Mouse (Mus musculus) heart, embryonic 13.5 days (tissue): ENCODE data around the gene Cdh24. TPM values are rescaled to one million over a fixed set of nuclear protein-coding genes. Genes with fewer than 3 reads are reported as not detected.

Experiments used
- ATAC-seq: fragments of 200-750 bp; cut with Nextera tagmentation; 2 replicates; pipeline ENCODE4 v1.8.0; 2017; ENCODE audit warnings: moderate TSS enrichment; ENCODE audit not compliant: insufficient number of reproducible peaks, low FRiP score, low TSS enrichment; ENCODE audit errors: extremely low read depth
- H3K27ac ChIP-seq: fragments of 300-500 bp; sonication (generic); replicated peaks from 2 replicates; pipeline ENCODE4 v1.5.1; 2015; ENCODE audit warnings: moderate library complexity, mild to moderate bottlenecking, inconsistent platforms
- H3K27me3 ChIP-seq: fragments of 300-500 bp; sonication (generic); replicated peaks from 2 replicates; pipeline ENCODE4 v1.6.1; 2015; ENCODE audit warnings: mild to moderate bottlenecking, inconsistent platforms
- H3K36me3 ChIP-seq: fragments of 300-500 bp; sonication (generic); 2 replicates; pipeline ENCODE4 v1.6.1; 2015; ENCODE audit warnings: mild to moderate bottlenecking, inconsistent platforms
- H3K4me1 ChIP-seq: fragments of 300-500 bp; sonication (generic); 2 replicates; pipeline ENCODE4 v1.6.1; 2015; ENCODE audit warnings: inconsistent platforms
- H3K4me2 ChIP-seq: fragments of 300-500 bp; sonication (generic); 2 replicates; pipeline ENCODE4 v1.6.1; 2015; ENCODE audit warnings: inconsistent platforms, mild to moderate bottlenecking, moderate library complexity
- H3K4me3 ChIP-seq: fragments of 300-500 bp; sonication (generic); 2 replicates; pipeline ENCODE4 v1.5.1; 2015; ENCODE audit warnings: moderate library complexity, mild to moderate bottlenecking, inconsistent platforms
- H3K9ac ChIP-seq: fragments of 300-500 bp; sonication (generic); 2 replicates; pipeline ENCODE4 v1.6.1; 2015; ENCODE audit warnings: inconsistent platforms, mild to moderate bottlenecking, moderate library complexity
- H3K9me3 ChIP-seq: fragments of 300-500 bp; sonication (generic); 2 replicates; pipeline ENCODE4 v1.6.1; 2016; ENCODE audit warnings: inconsistent platforms
- WGBS: fragments of 180-500 bp; shearing (Covaris S2); methylation state at CpG from one replicate; pipeline ENCODE4 v1.1.7; 2015; ENCODE audit warnings: mixed read lengths; 5-methylcytosine and 5-hydroxymethylcytosine counted together
- polyA plus RNA-seq: library from polyadenylated mRNA; unstranded; fragments of >200 nt; fragmentation: Nextera tagmentation; extraction: Ambion mirVana; gene quantifications from 2 replicates; pipeline ENCODE4 v1.2.1, GENCODE M21; 2015

The Cdh24 gene
- polyA plus RNA-seq, 1 experiment from 2014 or later, result 1.7 TPM

- H3K4me2 ChIP-seq, result peak overlapping the region; percentile 99; the same call in 1 of the 2 replicates
- no peaks in the 10 kb centered on the region for H3K9me3 ChIP-seq
- peaks cover 68% of the 10 kb centered on the region for H3K36me3 ChIP-seq
- peaks cover 3% of the 10 kb centered on the region; the same call in 1 of the 2 replicates for H3K27me3 ChIP-seq
- 76% methylated on average over 25 of the region's 25 CpGs for WGBS
- no peak for ATAC-seq
- no peak overlapping the region for H3K4me3 ChIP-seq
- H3K9ac ChIP-seq, result no peak overlapping the region
- H3K4me1 ChIP-seq, result peaks cover 17% of the 10 kb centered on the region
- no peak overlapping the region for H3K27ac ChIP-seq
These were observed 1.2 kb upstream of the Cdh24 start for GRCm38 (mm10) chr14:54642224-54642944.

DNA sequence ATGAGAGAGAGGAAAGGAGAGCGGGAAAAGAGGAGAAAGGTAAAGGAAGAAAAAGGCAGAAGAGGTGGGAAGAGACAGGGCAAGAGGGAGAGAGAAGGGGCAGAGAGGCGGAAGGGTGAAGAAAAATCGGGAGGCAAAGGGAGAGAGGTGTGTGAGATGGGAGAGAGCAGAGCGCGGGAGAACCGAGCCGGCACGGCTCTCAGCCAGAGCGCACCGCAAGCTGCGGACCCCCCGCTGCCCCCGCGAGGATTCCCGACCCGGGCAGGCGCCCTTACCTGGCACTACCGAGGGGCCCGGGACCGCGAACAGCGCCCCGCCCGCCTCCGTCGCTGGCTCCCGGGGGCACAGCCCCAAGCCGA lies 239 bp downstream of the Cdh24 start, which contains the start of gene Gm17606:
Gene Gm17606 (plus strand): TSS at position 7 of the 359 bp plus-strand sequence.
- Histone ChIP-seq H3K27me3 (peaks cover 3% of the 10 kb centered on the region; the same call in 1 of the 2 replicates), H3K4me3 (peak within 1 kb of the TSS; percentile 81), H3K4me1 (peaks cover 17% of the 10 kb centered on the region), H3K27ac (peak within 1 kb of the TSS; percentile 78), H3K9me3 (no peaks in the 10 kb centered on the region), H3K4me2 (peak within 1 kb of the TSS; percentile 99), H3K9ac (peak within 1 kb of the TSS; percentile 92), H3K36me3 (peaks cover 68% of the 10 kb centered on the region)
- 3% methylated on average over 24 of the region's 28 CpGs for WGBS
- ATAC-seq, result no peak

DNA sequence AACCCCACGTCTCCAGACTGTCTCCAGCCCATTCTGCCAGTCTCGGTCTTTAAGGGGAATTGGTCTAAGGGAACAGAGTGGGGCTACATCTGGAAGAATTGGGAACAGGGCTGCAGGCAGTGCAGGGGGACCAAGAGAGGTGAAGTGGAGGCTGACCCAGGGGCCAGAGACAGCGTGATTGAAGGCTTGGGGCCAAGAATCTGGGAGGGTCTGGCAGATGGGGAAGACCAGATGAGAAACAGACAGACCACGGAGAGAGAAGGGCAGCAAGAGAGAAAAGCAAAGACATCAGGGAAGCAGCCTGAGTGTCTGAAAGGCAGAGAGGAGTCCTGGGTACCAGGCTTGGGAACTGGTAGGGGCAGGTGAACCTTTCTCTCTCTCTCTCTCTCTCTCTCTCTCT lies 1.0 kb downstream of the Cdh24 start:
- peaks cover 3% of the 10 kb centered on the region; the same call in 1 of the 2 replicates for H3K27me3 ChIP-seq
- no peak for ATAC-seq

GRCm38 (mm10) chr14:54638210-54638609 lies 3.0 kb downstream of the Cdh24 start:
- WGBS, result 71% methylated on average over 5 of the region's 5 CpGs
- H3K9ac ChIP-seq, result no peak overlapping the region
- H3K4me3 ChIP-seq, result no peak overlapping the region
- H3K4me2 ChIP-seq, result no peak overlapping the region
- H3K4me1 ChIP-seq, result peaks cover 13% of the 10 kb centered on the region
- H3K27me3 ChIP-seq, result peaks cover 3% of the 10 kb centered on the region; the same call in 1 of the 2 replicates
- H3K36me3 ChIP-seq, result peaks cover 60% of the 10 kb centered on the region
- ATAC-seq, result no peak
- H3K27ac ChIP-seq, result no peak overlapping the region
- no peaks in the 10 kb centered on the region for H3K9me3 ChIP-seq

More for the DNA sequence above, 1.0 kb downstream of the Cdh24 start:
- peaks cover 65% of the 10 kb centered on the region for H3K36me3 ChIP-seq
- H3K4me2 ChIP-seq, result peak overlapping the region; percentile 99
- WGBS, result 32% methylated on average over 4 of the region's 4 CpGs
- H3K9me3 ChIP-seq, result no peaks in the 10 kb centered on the region
- H3K4me1 ChIP-seq, result peaks cover 17% of the 10 kb centered on the region
- H3K9ac ChIP-seq, result peak overlapping the region; percentile 92
- H3K27ac ChIP-seq, result no peak overlapping the region
- H3K4me3 ChIP-seq, result peak overlapping the region; percentile 81

DNA sequence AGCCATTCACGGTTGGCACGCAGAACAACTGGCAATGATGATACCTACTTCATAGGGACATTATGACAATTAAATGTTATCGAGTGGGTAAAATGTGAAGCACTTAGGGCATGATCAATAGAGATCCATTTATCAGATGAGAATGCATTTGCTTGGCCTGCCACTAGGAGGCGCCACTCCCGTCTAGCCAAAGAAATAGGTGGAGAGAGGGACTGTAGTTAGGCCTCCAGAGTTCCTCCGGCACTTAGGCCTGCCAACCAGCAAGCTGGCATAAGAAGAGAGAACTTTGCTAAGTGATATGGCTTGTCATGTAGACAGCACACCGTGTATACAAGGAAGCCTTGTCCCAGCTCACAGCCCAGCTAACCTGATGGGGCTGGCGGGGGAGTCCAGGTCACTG lies 4.2 kb downstream of the Cdh24 start:
- 49% methylated on average over 8 of the region's 8 CpGs for WGBS

GRCm38 (mm10) chr14:54634182-54634581 lies 7.0 kb downstream of the Cdh24 start:
- Histone ChIP-seq H3K36me3 (peaks cover 73% of the 10 kb centered on the region), H3K4me1 (no peaks in the 10 kb centered on the region), H3K27ac (no peak overlapping the region), H3K9me3 (no peaks in the 10 kb centered on the region), H3K4me3 (no peak overlapping the region), H3K9ac (no peak overlapping the region), H3K27me3 (0 out of 2 replicates have a peak, but pooled peaks cover under 1% of the 10 kb centered on the region), H3K4me2 (no peak overlapping the region)
- WGBS, result 78% methylated on average over 4 of the region's 4 CpGs
- no peak for ATAC-seq

More for the DNA sequence above, 4.2 kb downstream of the Cdh24 start:
- Histone ChIP-seq H3K36me3 (peaks cover 61% of the 10 kb centered on the region), H3K27me3 (peaks cover 3% of the 10 kb centered on the region; the same call in 1 of the 2 replicates), H3K9me3 (no peaks in the 10 kb centered on the region), H3K4me1 (peaks cover 13% of the 10 kb centered on the region), H3K9ac (no peak overlapping the region), H3K27ac (no peak overlapping the region), H3K4me2 (no peak overlapping the region), H3K4me3 (no peak overlapping the region)
- ATAC-seq, result no peak

GRCm38 (mm10) chr14:54632252-54632651 lies 8.9 kb downstream of the Cdh24 start:
- 85% methylated on average over 37 of the region's 37 CpGs for WGBS
- Histone ChIP-seq H3K4me2 (no peak overlapping the region), H3K4me3 (no peak overlapping the region), H3K9ac (no peak overlapping the region), H3K9me3 (no peaks in the 10 kb centered on the region), H3K36me3 (peaks cover 57% of the 10 kb centered on the region), H3K4me1 (no peaks in the 10 kb centered on the region), H3K27ac (no peak overlapping the region), H3K27me3 (no peaks in the 10 kb centered on the region)
- ATAC-seq, result no peak

GRCm38 (mm10) chr14:54631240-54631599 lies 9.9 kb downstream of the Cdh24 start:
- Histone ChIP-seq H3K9ac (peak overlapping the region; percentile 19; the same call in 1 of the 2 replicates), H3K4me3 (no peak overlapping the region), H3K36me3 (peaks cover 46% of the 10 kb centered on the region), H3K27ac (no peak overlapping the region), H3K4me2 (no peak overlapping the region), H3K27me3 (no peaks in the 10 kb centered on the region), H3K4me1 (no peaks in the 10 kb centered on the region), H3K9me3 (no peaks in the 10 kb centered on the region)
- 78% methylated on average over 4 of the region's 4 CpGs for WGBS
- ATAC-seq, result no peak

GRCm38 (mm10) chr14:54630583-54631239 lies 10.5 kb downstream of the Cdh24 start:
- H3K4me2 ChIP-seq, result no peak overlapping the region
- H3K4me3 ChIP-seq, result no peak overlapping the region
- peaks cover 41% of the 10 kb centered on the region for H3K36me3 ChIP-seq
- 78% methylated on average over 11 of the region's 11 CpGs for WGBS
- H3K4me1 ChIP-seq, result no peaks in the 10 kb centered on the region
- H3K9me3 ChIP-seq, result no peaks in the 10 kb centered on the region
- no peak overlapping the region for H3K27ac ChIP-seq
- H3K9ac ChIP-seq, result no peak overlapping the region
- no peaks in the 10 kb centered on the region; the same call in 1 of the 2 replicates for H3K27me3 ChIP-seq
- ATAC-seq, result no peak

GRCm38 (mm10) chr14:54629797-54630196 lies 11.4 kb downstream of the Cdh24 start:
- Histone ChIP-seq H3K9me3 (no peaks in the 10 kb centered on the region), H3K27ac (no peak overlapping the region), H3K4me3 (no peak overlapping the region), H3K4me1 (no peaks in the 10 kb centered on the region), H3K9ac (no peak overlapping the region), H3K27me3 (no peaks in the 10 kb centered on the region; the same call in 1 of the 2 replicates), H3K4me2 (no peak overlapping the region), H3K36me3 (peaks cover 36% of the 10 kb centered on the region)
- ATAC-seq, result no peak
- 82% methylated on average over 2 of the region's 2 CpGs for WGBS

- no peak for ATAC-seq
- H3K36me3 ChIP-seq, result peaks cover 23% of the 10 kb centered on the region
- H3K4me2 ChIP-seq, result no peak overlapping the region
- no peak overlapping the region for H3K27ac ChIP-seq
- no peaks in the 10 kb centered on the region for H3K9me3 ChIP-seq
- no peaks in the 10 kb centered on the region for H3K4me1 ChIP-seq
- no peak overlapping the region for H3K4me3 ChIP-seq
- no peak overlapping the region for H3K9ac ChIP-seq
- no peaks in the 10 kb centered on the region; the same call in 1 of the 2 replicates for H3K27me3 ChIP-seq
- 62% methylated on average over 5 of the region's 5 CpGs for WGBS
These were observed 13.1 kb downstream of the Cdh24 start for GRCm38 (mm10) chr14:54628103-54628502.
